Mouse (Mus musculus) spleen, adult 2 months (tissue): ENCODE data around the gene Panx3. TPM values are rescaled to one million over a fixed set of nuclear protein-coding genes. Genes with fewer than 3 reads are reported as not detected.

ENCODE experiments used
- DNase-seq, 2 experiments: peaks; one replicate each; pipeline versions ENCODE4 v3.0.0 to v3.0.0-alpha.2; 2012 to 2021; ENCODE audit warnings: low spot score in 2 of 2, low read depth in 1 of 2
- H3K27ac ChIP-seq: fragments of 200-500 bp; 2 replicates; pipeline ENCODE4 v1.5.1; 2012; ENCODE audit warnings: low read length, inconsistent platforms; ENCODE audit not compliant: insufficient read depth
- H3K27me3 ChIP-seq: fragments of 200-500 bp; 2 replicates; pipeline ENCODE4 v1.6.1; 2012; ENCODE audit warnings: mild to moderate bottlenecking, moderate library complexity, low read length, inconsistent platforms; ENCODE audit not compliant: control insufficient read depth, insufficient read depth
- H3K36me3 ChIP-seq: fragments of 200-500 bp; 2 replicates; pipeline ENCODE4 v1.6.1; 2012; ENCODE audit warnings: mild to moderate bottlenecking, low read length, inconsistent platforms; ENCODE audit not compliant: control insufficient read depth, insufficient read depth
- H3K4me1 ChIP-seq: fragments of 200-500 bp; 2 replicates; pipeline ENCODE4 v1.6.1; 2011; ENCODE audit warnings: inconsistent platforms; ENCODE audit not compliant: control insufficient read depth, insufficient read depth, insufficient read length
- H3K4me3 ChIP-seq: fragments of 200-500 bp; 2 replicates; pipeline ENCODE4 v1.5.1; 2011; ENCODE audit warnings: mild to moderate bottlenecking, inconsistent platforms; ENCODE audit not compliant: insufficient read depth, insufficient read length; ENCODE audit errors: extremely low read depth
- CTCF ChIP-seq: fragments of 200-500 bp; IDR thresholded peaks from 2 replicates; pipeline ENCODE4 v1.5.1; 2011; ENCODE audit warnings: mild to moderate bottlenecking, inconsistent platforms; ENCODE audit not compliant: insufficient read depth, insufficient read length, insufficient replicate concordance; ENCODE audit errors: extremely low read depth
- POLR2A ChIP-seq: fragments of 200-500 bp; IDR thresholded peaks from 2 replicates; pipeline ENCODE4 v1.6.1; 2011; ENCODE audit warnings: low read depth, low read length, inconsistent platforms
- WGBS: fragments of 180-500 bp; shearing (Covaris S2); methylation state at CpG from one replicate; pipeline ENCODE4 v1.1.7; 2018; 5-methylcytosine and 5-hydroxymethylcytosine counted together
- polyA plus RNA-seq: library from polyadenylated mRNA; depleted of rRNA; stranded (reverse); fragments of >200 nt; gene quantifications from 2 replicates; pipeline ENCODE4 v1.2.3, GENCODE M21; 2012; rRNA removed

Panx3 gene
- polyA plus RNA-seq, 1 experiment, result not detected

DNA sequence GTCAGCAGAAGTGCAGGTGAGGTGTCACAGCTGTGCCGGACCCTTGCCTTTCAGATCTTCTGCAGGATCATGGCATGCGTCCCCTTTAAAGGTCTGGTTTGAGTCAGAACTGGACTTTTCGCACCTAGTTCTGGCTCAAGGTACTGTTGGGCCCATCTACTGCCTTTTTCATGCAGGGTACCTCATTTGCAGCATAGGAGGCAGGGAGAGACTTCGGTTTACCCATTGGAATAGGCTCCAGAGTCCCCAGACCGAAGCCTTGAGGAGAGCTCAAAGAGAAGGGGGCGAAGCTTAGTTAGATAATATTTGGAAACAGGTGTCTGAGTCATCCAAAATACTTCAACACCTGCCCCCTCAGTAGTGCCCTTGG, 55.1 kb downstream of the Panx3 start:
- H3K36me3 ChIP-seq, result no peaks in the 10 kb centered on the region
- no peak for TF ChIP-seq CTCF
- H3K4me1 ChIP-seq, result peaks cover 6% of the 10 kb centered on the region; the same call in 1 of the 2 replicates
- no peak for DNase-seq
- WGBS, result 23% methylated on average over 6 of the region's 6 CpGs
- peak overlapping the region; percentile 63 for H3K4me3 ChIP-seq
- H3K27ac ChIP-seq, result peak overlapping the region; percentile 15; the same call in 1 of the 2 replicates
- no peaks in the 10 kb centered on the region for H3K27me3 ChIP-seq

DNA sequence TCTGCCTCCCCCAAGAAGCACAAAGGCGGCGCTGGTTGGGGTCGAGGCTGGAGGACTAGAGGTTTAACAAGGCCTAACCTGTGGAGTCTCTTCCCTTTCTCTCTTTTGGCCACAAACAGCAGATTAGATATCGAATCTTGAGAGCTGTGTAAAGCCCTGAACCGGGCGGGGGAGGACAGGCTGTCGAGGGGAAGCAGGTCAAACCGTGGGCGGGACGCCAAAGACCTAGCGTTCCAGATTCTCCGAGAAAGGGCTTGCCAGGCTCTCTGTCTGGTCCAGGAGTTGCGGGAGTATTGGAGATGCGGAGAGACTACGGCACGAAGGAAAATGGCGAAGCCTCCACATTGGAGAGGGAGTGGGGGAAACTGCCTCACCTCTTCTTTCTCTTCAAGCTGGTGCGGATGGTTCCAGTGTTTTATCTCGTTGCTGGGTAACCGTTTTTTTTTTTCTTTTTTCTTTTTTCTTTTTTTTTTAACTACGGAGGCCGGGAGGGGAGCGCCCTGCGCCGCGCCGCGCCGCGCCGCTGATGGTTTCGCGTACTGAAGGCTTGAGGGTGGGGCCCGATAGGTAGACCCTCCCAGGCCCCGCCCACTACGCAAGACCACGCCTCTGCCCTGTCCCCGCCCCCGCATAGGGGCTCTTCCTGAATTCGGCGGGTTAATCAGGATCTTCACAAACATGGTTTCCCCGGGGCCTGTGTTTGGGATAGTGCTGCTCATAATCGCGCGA, 55.7 kb downstream of the Panx3 start, which contains the start of gene Spa17:
Gene Spa17, minus strand, starts transcription at position 541 of the 729 bp plus-strand sequence.
- H3K36me3 ChIP-seq, result no peaks in the 10 kb centered on the region
- WGBS, result under 1% methylated on average over 33 of the region's 45 CpGs
- peak within 1 kb of the TSS; percentile 76 for H3K4me3 ChIP-seq
- H3K27me3 ChIP-seq, result no peaks in the 10 kb centered on the region
- peak within 1 kb of the TSS; percentile 15; the same call in 1 of the 2 replicates for H3K27ac ChIP-seq
- peak; percentile 80 to 87 for DNase-seq
- no peak for TF ChIP-seq CTCF
- no peak for TF ChIP-seq POLR2A
- H3K4me1 ChIP-seq, result peaks cover 6% of the 10 kb centered on the region; the same call in 1 of the 2 replicates

Other genes starting within 250 kb of the Panx3 start
- 0.81 and 1.0 TPM in 2 replicates for gene Robo3, start 236.0 kb downstream of the Panx3 start, polyA plus RNA-seq
- 18.6 and 21.8 TPM in 2 replicates for gene Msantd2, start 179.9 kb downstream of the Panx3 start, polyA plus RNA-seq
- gene Esam, start 141.2 kb downstream of the Panx3 start, polyA plus RNA-seq, result 19.2 and 19.6 TPM in 2 replicates
- 2.1 and 3.7 TPM in 2 replicates for gene Vsig2, start 130.0 kb downstream of the Panx3 start, polyA plus RNA-seq
- gene Nrgn, start 116.3 kb downstream of the Panx3 start, polyA plus RNA-seq, result 35.3 and 45.1 TPM in 2 replicates
- gene Siae, start 113.5 kb downstream of the Panx3 start, polyA plus RNA-seq, result 3.5 and 3.8 TPM in 2 replicates
- 0.21 TPM in 1 of 2 replicates, not detected in the other for gene Spa17, start 55.5 kb downstream of the Panx3 start, polyA plus RNA-seq
- gene Tbrg1, start 11.9 kb downstream of the Panx3 start, polyA plus RNA-seq, result 20.7 and 22.2 TPM in 2 replicates
- not detected in 2 replicates for gene Olfr160, start 47.0 kb upstream of the Panx3 start, polyA plus RNA-seq
- not detected in 2 replicates for gene Olfr874, start 75.9 kb upstream of the Panx3 start, polyA plus RNA-seq
- not detected in 2 replicates for gene Olfr875, start 102.6 kb upstream of the Panx3 start, polyA plus RNA-seq
- not detected in 2 replicates for gene Olfr876, start 133.8 kb upstream of the Panx3 start, polyA plus RNA-seq
- gene Olfr877, start 185.0 kb upstream of the Panx3 start, polyA plus RNA-seq, result not detected in 2 replicates
- not detected in 2 replicates for gene Olfr145, start 227.5 kb upstream of the Panx3 start, polyA plus RNA-seq
- gene Olfr878, start 248.6 kb upstream of the Panx3 start, polyA plus RNA-seq, result not detected in 2 replicates